Mouse (Mus musculus) CH12.LX (cell line): ENCODE data around the gene Ikbip. TPM values are rescaled to one million over a fixed set of nuclear protein-coding genes. Genes with fewer than 3 reads are reported as not detected.

Experiments
- DNase-seq: peaks from one replicate; pipeline ENCODE4 v3.0.0-alpha.2; 2013; ENCODE audit errors: extremely low read depth
- H3K27ac ChIP-seq: 2 replicates; pipeline ENCODE4 v1.5.1; 2012; ENCODE audit warnings: low read depth, mild to moderate bottlenecking, control low read depth, moderate library complexity; ENCODE audit not compliant: insufficient read depth
- H3K27me3 ChIP-seq: replicated peaks from 2 replicates; pipeline ENCODE3; 2012; ENCODE audit warnings: inconsistent platforms
- H3K36me3 ChIP-seq, 2 experiments: replicated peaks in 1 of 2; 2 replicates each; pipeline versions ENCODE3 to v1.6.1; 2012; ENCODE audit warnings: inconsistent platforms in 1 of 2, low read length in 1 of 2, mild to moderate bottlenecking in 1 of 2, mixed read lengths in 1 of 2, moderate library complexity in 1 of 2; ENCODE audit not compliant: control insufficient read depth in 1 of 2, insufficient read depth in 1 of 2
- H3K4me1 ChIP-seq, 2 experiments: 2 replicates each; pipeline ENCODE4 v1.6.1; 2012; ENCODE audit warnings: inconsistent platforms in 1 of 2, moderate library complexity in 1 of 2; ENCODE audit not compliant: insufficient read depth in 2 of 2, control insufficient read depth in 1 of 2
- H3K4me2 ChIP-seq: 2 replicates; pipeline ENCODE4 v1.6.1; 2012; ENCODE audit warnings: low read depth, mild to moderate bottlenecking, control low read depth; ENCODE audit not compliant: poor library complexity, insufficient read depth, severe bottlenecking
- H3K4me3 ChIP-seq, 3 experiments: fragments of 150-350 bp in 1 of 3; sonication (generic) in 1 of 3; replicated peaks in 1 of 3; 2 replicates each; pipeline versions ENCODE3 to v1.5.1; 2011 to 2012; ENCODE audit warnings: low read depth in 2 of 3, low read length in 2 of 3, mild to moderate bottlenecking in 2 of 3, moderate library complexity in 2 of 3, control low read depth in 1 of 3, improper control_type of control experiment in 1 of 3, inconsistent platforms in 1 of 3, mixed read lengths in 1 of 3; ENCODE audit not compliant: poor library complexity in 1 of 3
- H3K79me2 ChIP-seq: replicated peaks from 2 replicates; pipeline ENCODE4 v1.6.1; 2012; ENCODE audit warnings: mild to moderate bottlenecking, moderate library complexity; ENCODE audit not compliant: control insufficient read depth, poor library complexity, insufficient read depth, severe bottlenecking; ENCODE audit errors: extremely low read depth
- H3K9ac ChIP-seq: 2 replicates; pipeline ENCODE4 v1.6.1; 2012; ENCODE audit warnings: low read depth, mild to moderate bottlenecking, control low read depth, moderate library complexity; ENCODE audit not compliant: insufficient read depth
- H3K9me3 ChIP-seq: replicated peaks from 2 replicates; pipeline ENCODE3; 2012; ENCODE audit warnings: low read length, inconsistent platforms, mixed read lengths
- CTCF ChIP-seq, 2 experiments: IDR thresholded peaks in 1 of 2; conservative IDR thresholded peaks in 1 of 2; 2 replicates each; pipeline ENCODE4 v1.5.1; 2011 to 2012; ENCODE audit warnings: low read depth in 2 of 2, low read length in 2 of 2, improper control_type of control experiment in 1 of 2, inconsistent platforms in 1 of 2, mild to moderate bottlenecking in 1 of 2, moderate library complexity in 1 of 2
- E2F4 ChIP-seq: IDR thresholded peaks from 2 replicates; pipeline ENCODE4 v1.6.1; 2011; ENCODE audit warnings: low read depth, low read length, improper control_type of control experiment; ENCODE audit not compliant: insufficient replicate concordance
- EP300 ChIP-seq: IDR thresholded peaks from 2 replicates; pipeline ENCODE4 v1.6.1; 2011; ENCODE audit warnings: low read length, improper control_type of control experiment
- GABPA ChIP-seq: IDR thresholded peaks from 2 replicates; pipeline ENCODE4 v1.6.1; 2012; ENCODE audit warnings: low read depth, low read length, improper control_type of control experiment, inconsistent platforms; ENCODE audit not compliant: insufficient replicate concordance
- JUND ChIP-seq: conservative IDR thresholded peaks from 2 replicates; pipeline ENCODE4 v1.6.1; 2011; ENCODE audit warnings: low read depth, low read length, improper control_type of control experiment
- KAT2A ChIP-seq: IDR thresholded peaks from 2 replicates; pipeline ENCODE4 v1.6.1; 2012; ENCODE audit warnings: low read length, improper control_type of control experiment, inconsistent platforms; ENCODE audit not compliant: insufficient replicate concordance
- MAX ChIP-seq: IDR thresholded peaks from 2 replicates; pipeline ENCODE4 v1.6.1; 2011; ENCODE audit warnings: low read length, improper control_type of control experiment
- MAZ ChIP-seq: IDR thresholded peaks from 2 replicates; pipeline ENCODE4 v1.6.1; 2012; ENCODE audit warnings: low read depth, mild to moderate bottlenecking, inconsistent platforms, low read length, improper control_type of control experiment, moderate library complexity
- MXI1 ChIP-seq: IDR thresholded peaks from 2 replicates; pipeline ENCODE4 v1.6.1; 2011; ENCODE audit warnings: mild to moderate bottlenecking, low read depth, low read length, improper control_type of control experiment
- PAX5 ChIP-seq: IDR thresholded peaks from 2 replicates; pipeline ENCODE4 v1.6.1; 2012; ENCODE audit warnings: low read length, inconsistent platforms, mixed read lengths
- RAD21 ChIP-seq: IDR thresholded peaks from 2 replicates; pipeline ENCODE4 v1.6.1; 2011; ENCODE audit warnings: low read depth, mild to moderate bottlenecking, low read length, improper control_type of control experiment, moderate library complexity
- SMC3 ChIP-seq: IDR thresholded peaks from 2 replicates; pipeline ENCODE4 v1.6.1; 2011; ENCODE audit warnings: low read depth, low read length, improper control_type of control experiment
- ZKSCAN1 ChIP-seq: IDR thresholded peaks from 2 replicates; pipeline ENCODE4 v1.6.1; 2012; ENCODE audit warnings: low read depth, inconsistent platforms, low read length, improper control_type of control experiment, borderline replicate concordance
- ZNF384 ChIP-seq: IDR thresholded peaks from 2 replicates; pipeline ENCODE4 v1.6.1; 2012; ENCODE audit warnings: low read depth, low read length, improper control_type of control experiment, inconsistent platforms
- dilution Hi-C: fragments of 300-500 bp; cut with MboI; formaldehyde crosslinking; loops from 2 replicates; pipeline ENCODE4 v1.14.3; 2020; ENCODE audit warnings: low sequenced_read_pairs; ENCODE audit not compliant: extremely low pct_unique_long_range_greater_than_20kb, extremely low pct_ligation_motif_present
- in situ Hi-C: fragments of 300-500 bp; cut with MboI; formaldehyde crosslinking; loops from 3 replicates; pipeline ENCODE4 v1.14.3; 2019; ENCODE audit warnings: low sequenced_read_pairs, low pct_ligation_motif_present, low pct_unique_long_range_greater_than_20kb, mixed read lengths
- polyA plus RNA-seq: library from polyadenylated mRNA; unstranded; fragments of >175 nt; gene quantifications from 2 replicates; pipeline ENCODE4 v1.2.1, GENCODE M21; 2012; ENCODE audit warnings: low read depth; ENCODE audit not compliant: insufficient read length
- total RNA-seq, 2 experiments: library from RNA; depleted of rRNA; stranded (reverse); fragments of 300-350 nt in 1 of 2; fragments of >200 nt in 1 of 2; gene quantifications; 2 replicates each; pipeline ENCODE4 v1.2.3; 2012 to 2014

The Ikbip gene
- total and polyA plus RNA-seq, 3 experiments, result 2.1 to 7.2 (median 6.0) TPM

DNA sequence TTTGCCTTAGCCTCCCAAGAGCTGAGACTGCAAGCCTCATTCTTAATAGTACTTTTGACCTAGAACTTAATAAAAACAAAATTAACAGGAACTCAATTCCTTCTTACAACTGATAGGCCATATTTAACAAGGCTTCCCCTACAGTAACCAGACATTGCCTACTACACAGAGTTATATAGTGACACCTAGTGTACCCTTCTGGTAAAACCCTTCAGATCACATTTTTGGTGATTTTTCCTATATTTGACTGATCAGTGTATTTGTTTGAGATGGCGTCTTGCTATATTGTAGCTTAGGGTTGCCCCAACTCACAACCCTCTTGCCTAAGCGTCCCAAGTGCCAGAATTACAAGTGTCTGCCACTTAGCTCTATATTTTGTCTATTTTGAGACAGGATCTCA lies 58.8 kb downstream of the Ikbip start (continued):
- no peak for TF ChIP-seq GABPA
- TF ChIP-seq ZKSCAN1, result no peak
- TF ChIP-seq SMC3, result peak; percentile 85
- no peak for TF ChIP-seq KAT2A
- TF ChIP-seq EP300, result no peak
- peak; percentile 97 for TF ChIP-seq RAD21
- 0 out of 2 replicates have a peak, but pooled peaks have one; percentile 28 for TF ChIP-seq E2F4
- TF ChIP-seq, all 38 proteins: peak for 10

DNA sequence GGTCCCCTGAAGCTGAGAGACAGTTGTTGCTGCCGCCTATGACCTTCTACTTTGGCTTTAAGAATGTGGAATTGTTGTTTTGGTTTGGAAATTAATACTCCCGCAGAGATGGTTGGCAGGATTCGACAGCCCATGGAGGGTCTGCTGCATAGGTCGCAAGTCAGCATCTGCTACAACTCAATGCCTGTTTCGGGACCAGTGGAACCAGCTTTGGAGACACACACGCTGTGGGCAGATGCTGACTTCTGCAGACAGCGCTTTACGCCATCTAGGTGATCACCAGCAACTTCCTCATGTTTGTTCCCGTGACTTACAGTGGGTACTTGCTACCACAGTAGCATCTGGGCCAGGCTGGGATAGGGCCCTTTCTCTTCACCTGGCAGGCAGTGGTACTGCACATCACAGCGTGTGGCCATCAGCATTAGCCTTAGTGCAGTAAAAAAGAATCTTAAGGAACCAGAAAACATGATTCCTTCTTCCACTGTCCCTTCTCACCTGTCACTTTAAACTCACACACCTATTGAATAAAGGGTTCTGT lies 60.0 kb downstream of the Ikbip start:
- in situ Hi-C loops, result loop anchor here (5.0 to 10.0 kb wide), 2 partner anchors 65 to 418 kb away; no protein-coding TSS in a partner anchor
- H3K4me2 ChIP-seq, result no peak overlapping the region
- DNase-seq, result no peak
- no peak overlapping the region for H3K27ac ChIP-seq
- peaks cover 13 to 25% of the 10 kb centered on the region in 2 experiments for H3K36me3 ChIP-seq
- peaks cover 0 to 33% of the 10 kb centered on the region in 2 experiments; a peak in 3 of 4 replicates for H3K4me1 ChIP-seq
- H3K4me3 ChIP-seq, result no peak overlapping the region
- no peak overlapping the region for H3K9ac ChIP-seq
- dilution Hi-C loops, result no loop called here
- no peaks in the 10 kb centered on the region for H3K9me3 ChIP-seq
- no peak for TF ChIP-seq MAX
- H3K79me2 ChIP-seq, result no peaks in the 10 kb centered on the region
- no peaks in the 10 kb centered on the region for H3K27me3 ChIP-seq

GRCm38 (mm10) chr10:91143313-91144230 lies 60.8 kb downstream of the Ikbip start:
- H3K4me2 ChIP-seq, result no peak overlapping the region
- DNase-seq, result no peak
- H3K9me3 ChIP-seq, result no peaks in the 10 kb centered on the region
- H3K4me1 ChIP-seq, result peaks cover 0 to 36% of the 10 kb centered on the region in 2 experiments; a peak in 3 of 4 replicates
- H3K9ac ChIP-seq, result no peak overlapping the region
- H3K36me3 ChIP-seq, result peaks cover 16 to 29% of the 10 kb centered on the region in 2 experiments
- peak in 1 of 2 experiments; percentile 25; a peak in 2 of 4 replicates for TF ChIP-seq CTCF (conservative IDR thresholded peaks at IDR 0.05 in 1 of 2, IDR thresholded peaks at IDR 0.05 in 1 of 2; ENCODE audit: low read depth in 2 of 2, low read length in 2 of 2)
- TF ChIP-seq MAZ, result no peak
- TF ChIP-seq MXI1, result no peak
- TF ChIP-seq RAD21, result peak; percentile 14; the same call in 1 of the 2 replicates
- TF ChIP-seq SMC3, result peak; percentile 4; the same call in 1 of the 2 replicates
- no peak for TF ChIP-seq JUND
- TF ChIP-seq ZKSCAN1, result no peak
- TF ChIP-seq ZNF384, result peak; percentile 26
- TF ChIP-seq PAX5, result no peak
- in situ Hi-C loops, result loop anchor here (5.0 to 10.0 kb wide), 2 partner anchors 66 to 419 kb away; no protein-coding TSS in a partner anchor
- H3K79me2 ChIP-seq, result no peaks in the 10 kb centered on the region
- H3K27ac ChIP-seq, result no peak overlapping the region
- H3K4me3 ChIP-seq, result no peak overlapping the region
- dilution Hi-C loops, result no loop called here
- no peaks in the 10 kb centered on the region for H3K27me3 ChIP-seq
